Mouse (Mus musculus) E14TG2a.4 (cell line): Measurements from ENCODE around the gene Tfap2e.

Experiments used
- H3K27me3 ChIP-seq: 2 replicates; pipeline ENCODE4 v1.6.1; 2014; ENCODE audit warnings: low read length, control low read depth; ENCODE audit not compliant: insufficient read depth
- H3K36me3 ChIP-seq: 2 replicates; pipeline ENCODE4 v1.6.1; 2014; ENCODE audit warnings: low read length, control low read depth; ENCODE audit not compliant: insufficient read depth
- H3K4me1 ChIP-seq: replicated peaks from 2 replicates; pipeline ENCODE4 v1.6.1; 2014; ENCODE audit warnings: low read depth, low read length, control low read depth
- H3K4me3 ChIP-seq: replicated peaks from 2 replicates; pipeline ENCODE4 v1.5.1; 2014; ENCODE audit warnings: mild to moderate bottlenecking, low read length
- H3K9me3 ChIP-seq: 2 replicates; pipeline ENCODE4 v1.6.1; 2014; ENCODE audit warnings: low read length, control low read depth
- CTCF ChIP-seq: conservative IDR thresholded peaks from 2 replicates; pipeline ENCODE4 v1.5.1; 2014; ENCODE audit warnings: low read length
- NANOG ChIP-seq: IDR thresholded peaks from 2 replicates; pipeline ENCODE4 v1.6.1; 2014; ENCODE audit warnings: borderline replicate concordance, low read length, mixed read lengths
- POU5F1 ChIP-seq: IDR thresholded peaks from 2 replicates; pipeline ENCODE4 v1.6.1; 2014; ENCODE audit warnings: low read length, borderline replicate concordance

Tfap2e gene

GRCm38 (mm10) chr4:126769800-126770563 is 33.9 kb upstream of the Tfap2e start:
- H3K4me1 ChIP-seq = no peaks in the 10 kb centered on the region
- H3K36me3 ChIP-seq = no peaks in the 10 kb centered on the region
- H3K4me3 ChIP-seq = no peak overlapping the region
- no peaks in the 10 kb centered on the region for H3K9me3 ChIP-seq
- TF ChIP-seq POU5F1 (no peak), NANOG (no peak), CTCF (no peak)
- no peaks in the 10 kb centered on the region for H3K27me3 ChIP-seq

- Histone ChIP-seq H3K36me3 (no peaks in the 10 kb centered on the region), H3K27me3 (no peaks in the 10 kb centered on the region), H3K4me1 (no peaks in the 10 kb centered on the region), H3K4me3 (no peak overlapping the region), H3K9me3 (no peaks in the 10 kb centered on the region)
- TF ChIP-seq POU5F1 (no peak), NANOG (no peak), CTCF (no peak)
Observed at GRCm38 (mm10) chr4:126763483-126763882, 27.4 kb upstream of the Tfap2e start.

- no peaks in the 10 kb centered on the region for H3K9me3 ChIP-seq
- TF ChIP-seq NANOG (no peak), CTCF (no peak), POU5F1 (no peak)
- no peaks in the 10 kb centered on the region for H3K36me3 ChIP-seq
- no peaks in the 10 kb centered on the region for H3K27me3 ChIP-seq
- H3K4me1 ChIP-seq = no peaks in the 10 kb centered on the region
- H3K4me3 ChIP-seq = no peak overlapping the region
Observed at GRCm38 (mm10) chr4:126762586-126763359, 26.7 kb upstream of the Tfap2e start.

GRCm38 (mm10) chr4:126759435-126759834 is 23.4 kb upstream of the Tfap2e start:
- Histone ChIP-seq H3K4me1 (peaks cover 7% of the 10 kb centered on the region), H3K9me3 (no peaks in the 10 kb centered on the region), H3K36me3 (no peaks in the 10 kb centered on the region), H3K4me3 (no peak overlapping the region), H3K27me3 (peaks cover 10% of the 10 kb centered on the region)
- no peak for TF ChIP-seq POU5F1

- TF ChIP-seq NANOG (no peak), POU5F1 (no peak), CTCF (no peak)
- peaks cover 10% of the 10 kb centered on the region for H3K27me3 ChIP-seq
Observed at GRCm38 (mm10) chr4:126758299-126758698, 22.3 kb upstream of the Tfap2e start.

GRCm38 (mm10) chr4:126756766-126757165 is 20.7 kb upstream of the Tfap2e start:
- Histone ChIP-seq H3K27me3 (peaks cover 15% of the 10 kb centered on the region), H3K4me1 (peaks cover 23% of the 10 kb centered on the region), H3K4me3 (no peak overlapping the region), H3K9me3 (no peaks in the 10 kb centered on the region), H3K36me3 (no peaks in the 10 kb centered on the region)
- no peak for TF ChIP-seq NANOG
- TF ChIP-seq POU5F1 = no peak
- TF ChIP-seq CTCF = no peak

More at GRCm38 (mm10) chr4:126758299-126758698, 22.3 kb upstream of the Tfap2e start:
- Histone ChIP-seq H3K4me1 (peaks cover 12% of the 10 kb centered on the region), H3K4me3 (no peak overlapping the region), H3K36me3 (no peaks in the 10 kb centered on the region), H3K9me3 (no peaks in the 10 kb centered on the region)

GRCm38 (mm10) chr4:126754736-126755374 is 18.8 kb upstream of the Tfap2e start:
- H3K4me3 ChIP-seq = no peak overlapping the region
- no peak for TF ChIP-seq POU5F1
- peaks cover 41% of the 10 kb centered on the region for H3K4me1 ChIP-seq
- peaks cover 13% of the 10 kb centered on the region for H3K36me3 ChIP-seq
- H3K9me3 ChIP-seq = no peaks in the 10 kb centered on the region
- H3K27me3 ChIP-seq = peaks cover 18% of the 10 kb centered on the region

GRCm38 (mm10) chr4:126754231-126754611 is 18.2 kb upstream of the Tfap2e start:
- no peaks in the 10 kb centered on the region for H3K9me3 ChIP-seq
- TF ChIP-seq CTCF = no peak
- H3K36me3 ChIP-seq = peaks cover 19% of the 10 kb centered on the region
- H3K27me3 ChIP-seq = peaks cover 18% of the 10 kb centered on the region
- peak overlapping the region; percentile 96 for H3K4me3 ChIP-seq
- H3K4me1 ChIP-seq = peaks cover 47% of the 10 kb centered on the region
